Mouse (Mus musculus) hindbrain, embryonic 12.5 days (tissue): ENCODE data around the gene Muc5ac. TPM values are rescaled to one million over a fixed set of nuclear protein-coding genes. Genes with fewer than 3 reads are reported as not detected.

Source experiments
- ATAC-seq: fragments of 200-750 bp; cut with Nextera tagmentation; 2 replicates; pipeline ENCODE4 v1.8.0; 2017; ENCODE audit warnings: moderate TSS enrichment; ENCODE audit not compliant: low FRiP score
- H3K27ac ChIP-seq: fragments of 300-500 bp; sonication (generic); 2 replicates; pipeline ENCODE4 v1.5.1; 2016; ENCODE audit warnings: mild to moderate bottlenecking
- H3K27me3 ChIP-seq: fragments of 300-500 bp; sonication (generic); 2 replicates; pipeline ENCODE4 v1.6.1; 2016; ENCODE audit warnings: mild to moderate bottlenecking
- H3K36me3 ChIP-seq: fragments of 300-500 bp; sonication (generic); 2 replicates; pipeline ENCODE4 v1.6.1; 2016; ENCODE audit warnings: mild to moderate bottlenecking
- H3K4me1 ChIP-seq: fragments of 300-500 bp; sonication (generic); 2 replicates; pipeline ENCODE4 v1.6.1; 2016
- H3K4me2 ChIP-seq: fragments of 300-500 bp; sonication (generic); replicated peaks from 2 replicates; pipeline ENCODE4 v1.6.1; 2016; ENCODE audit warnings: mild to moderate bottlenecking
- H3K4me3 ChIP-seq: fragments of 300-500 bp; sonication (generic); 2 replicates; pipeline ENCODE4 v1.5.1; 2016; ENCODE audit warnings: mild to moderate bottlenecking
- H3K9ac ChIP-seq: fragments of 300-500 bp; sonication (generic); 2 replicates; pipeline ENCODE4 v1.6.1; 2016; ENCODE audit warnings: mild to moderate bottlenecking, moderate library complexity
- H3K9me3 ChIP-seq: fragments of 300-500 bp; sonication (generic); replicated peaks from 2 replicates; pipeline ENCODE4 v1.6.1; 2016; ENCODE audit warnings: mild to moderate bottlenecking
- WGBS: fragments of 180-500 bp; shearing (Covaris S2); methylation state at CpG from one replicate; pipeline ENCODE4 v1.1.7; 2016; 5-methylcytosine and 5-hydroxymethylcytosine counted together
- polyA plus RNA-seq: library from polyadenylated mRNA; unstranded; fragments of >200 nt; fragmentation: Nextera tagmentation; extraction: Ambion mirVana; gene quantifications from 2 replicates; pipeline ENCODE4 v1.2.1, GENCODE M21; 2016

Muc5ac gene
- polyA plus RNA-seq, 1 experiment from 2014 or later = not detected

DNA sequence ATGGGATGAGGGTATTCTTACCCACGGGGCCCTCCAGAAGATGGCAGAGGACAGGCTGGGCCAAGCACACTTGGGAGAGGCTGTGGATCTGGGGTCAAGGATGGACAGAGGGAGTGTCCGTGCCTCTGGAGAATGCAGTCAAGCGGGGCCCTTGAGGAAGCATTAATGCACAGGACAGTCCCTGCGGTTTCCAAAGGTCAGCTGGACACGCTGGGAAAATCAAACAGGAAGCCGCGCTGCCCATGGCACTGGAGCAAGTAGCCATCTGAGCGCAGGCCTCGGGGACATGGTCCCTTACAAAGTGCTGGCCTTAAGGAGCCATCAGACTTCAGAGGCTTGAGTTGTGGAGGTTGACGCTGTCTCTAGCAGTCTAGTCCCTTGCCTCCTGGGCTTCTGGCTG lies 51.6 kb downstream of the Muc5ac start:
- H3K4me3 ChIP-seq = no peak overlapping the region
- 85% methylated on average over 10 of the region's 10 CpGs for WGBS
- H3K4me1 ChIP-seq = no peaks in the 10 kb centered on the region
- H3K9ac ChIP-seq = no peak overlapping the region
- no peaks in the 10 kb centered on the region for H3K9me3 ChIP-seq
- H3K27ac ChIP-seq = no peak overlapping the region
- H3K4me2 ChIP-seq = no peak overlapping the region
- no peaks in the 10 kb centered on the region for H3K27me3 ChIP-seq
- H3K36me3 ChIP-seq = no peaks in the 10 kb centered on the region
- ATAC-seq = no peak

DNA sequence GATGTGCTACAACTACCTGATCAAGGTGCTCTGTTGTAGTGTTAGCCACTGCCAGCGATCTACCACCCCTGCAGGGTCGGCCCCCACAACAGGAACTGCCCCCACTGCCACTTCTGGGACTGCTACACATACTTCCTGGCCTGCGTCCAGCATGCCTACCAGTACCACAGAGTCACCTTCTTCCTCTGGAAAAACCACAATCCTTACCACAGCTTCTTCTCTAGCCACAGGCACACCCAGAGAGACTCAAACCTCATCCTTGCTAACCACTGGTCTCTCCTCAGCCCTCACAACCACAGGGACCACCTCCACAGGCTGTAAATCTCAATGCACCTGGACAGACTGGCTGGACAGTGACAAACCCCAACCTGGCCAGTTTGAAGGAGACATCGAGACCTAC lies 72.3 kb downstream of the Muc5ac start:
- H3K27ac ChIP-seq = no peak overlapping the region
- H3K27me3 ChIP-seq = no peaks in the 10 kb centered on the region
- 85% methylated on average over 4 of the region's 4 CpGs for WGBS
- H3K9me3 ChIP-seq = no peaks in the 10 kb centered on the region
- no peak for ATAC-seq
- H3K4me3 ChIP-seq = no peak overlapping the region
- H3K4me1 ChIP-seq = no peaks in the 10 kb centered on the region
- H3K9ac ChIP-seq = no peak overlapping the region
- no peaks in the 10 kb centered on the region for H3K36me3 ChIP-seq
- no peak overlapping the region for H3K4me2 ChIP-seq

Other genes starting within 250 kb of the Muc5ac start
- 31.8 and 32.1 TPM in 2 replicates for gene Chid1, start 249.1 kb upstream of the Muc5ac start, polyA plus RNA-seq
- gene Ap2a2, start 226.8 kb upstream of the Muc5ac start, polyA plus RNA-seq = 114 and 117 TPM in 2 replicates
- 0.17 and 0.30 TPM in 2 replicates for gene Muc6, start 133.7 kb upstream of the Muc5ac start, polyA plus RNA-seq
- gene Muc2, start 98.6 kb upstream of the Muc5ac start, polyA plus RNA-seq = 0.19 and 0.79 TPM in 2 replicates
- 0.05 and 0.07 TPM in 2 replicates for gene Muc5b, start 50.1 kb downstream of the Muc5ac start, polyA plus RNA-seq
- 65.1 and 67.3 TPM in 2 replicates for gene Tollip, start 129.5 kb downstream of the Muc5ac start, polyA plus RNA-seq
- gene Brsk2, start 160.8 kb downstream of the Muc5ac start, polyA plus RNA-seq = 15.9 and 18.6 TPM in 2 replicates